ENCODE assay signal across 8 mouse cellular contexts in genomic region chr10:18022741-18023347, GRCm38 (mm10). TPM values are rescaled to one million over a fixed set of nuclear protein-coding genes. Genes with fewer than 3 reads are reported as not detected.
DNase-seq lines count a peak whose midpoint lies in the region; ATAC-seq lines count a peak whose summit lies in the region.

Gene Abracl (minus strand): TSS chr10:18023288.

- no peaks in the 10 kb centered on the region for H3K9me3 ChIP-seq in hindbrain, embryonic 15.5 days

- peak within 1 kb of the TSS; percentile 69 for H3K9ac ChIP-seq in hindbrain, embryonic 15.5 days

- H3K36me3 ChIP-seq in hindbrain, embryonic 15.5 days: peaks cover 2% of the 10 kb centered on the region

- H3K27me3 ChIP-seq in hindbrain, embryonic 15.5 days: no peaks in the 10 kb centered on the region

- H3K4me3 ChIP-seq in hindbrain, embryonic 15.5 days: peak within 1 kb of the TSS; percentile 68

- H3K27ac ChIP-seq in hindbrain, embryonic 15.5 days (replicated peaks): peak within 1 kb of the TSS; percentile 90

- H3K4me2 ChIP-seq in hindbrain, embryonic 15.5 days: peak within 1 kb of the TSS; percentile 71

- peaks cover 14% of the 10 kb centered on the region for H3K4me1 ChIP-seq in hindbrain, embryonic 15.5 days (replicated peaks)

- DNase-seq in ZHBTc4 (ENCODE audit: low read depth, low spot score): peak; percentile 93
- DNase-seq in cerebellum, postnatal 4 days (ENCODE audit: low spot score in 2 of 2): peak; percentile 45 to 62
- DNase-seq in gastrocnemius, adult 18-20 months (ENCODE audit: low spot score): peak; percentile 56
- DNase-seq in layer of hippocampus, postnatal 36 days: peak; percentile 52 to 53
- DNase-seq in lung, postnatal 36 days: peak; percentile 88
- DNase-seq in retina, postnatal 1 day: peak; percentile 88
- DNase-seq in thymus, postnatal 4 days: peak; percentile 83

- ATAC-seq in hindbrain, embryonic 15.5 days (ENCODE audit: low FRiP score, low read depth): peak; percentile 95

- 0% methylated on average over 37 of the region's 37 CpGs for WGBS in hindbrain, embryonic 15.5 days

RNA-seq across cellular contexts. Expression of gene Abracl, which starts in this region (rescaled TPM):
- 1 to 10 TPM; 1.9 to 2.7 TPM for total RNA-seq in gastrocnemius, adult 18-20 months (2021)
- 59.6 and 62.0 TPM in 2 replicates for polyA plus RNA-seq in hindbrain, embryonic 15.5 days (2015; fragmentation: Nextera tagmentation; extraction: Ambion mirVana)
- 10 to 100 TPM; 30.3 to 32.2 TPM for total RNA-seq in layer of hippocampus, postnatal 36 days (2021)

Comparison
In these comparisons a context has a peak if more than half of its experiments do, and no peak if none do; other contexts are left out.
1. Peak in every context shown above with its lines: DNase-seq, ATAC-seq, H3K4me3 ChIP-seq and H3K27ac ChIP-seq.
2. RNA of gene Abracl (total RNA-seq): 30.3 to 32.2 TPM in layer of hippocampus, postnatal 36 days; 1.9 to 2.7 TPM in gastrocnemius, adult 18-20 months; every median in the first group is over 4 times any median in the second.